Mouse (Mus musculus) cortical plate, adult 2 months (tissue): ENCODE results near the gene Zc3h12d. TPM values are rescaled to one million over a fixed set of nuclear protein-coding genes. Genes with fewer than 3 reads are reported as not detected.

Experiments
- H3K27ac ChIP-seq: fragments of 200-500 bp; 2 replicates; pipeline ENCODE4 v1.5.1; 2012; ENCODE audit warnings: low read length, control low read depth, inconsistent platforms; ENCODE audit not compliant: insufficient read depth
- H3K4me1 ChIP-seq: fragments of 200-500 bp; 2 replicates; pipeline ENCODE4 v1.6.1; 2011; ENCODE audit warnings: low read length; ENCODE audit not compliant: control insufficient read depth, insufficient read depth
- H3K4me3 ChIP-seq: fragments of 200-500 bp; 2 replicates; pipeline ENCODE4 v1.5.1; 2011; ENCODE audit warnings: mild to moderate bottlenecking, low read length, control low read depth; ENCODE audit not compliant: insufficient read depth
- CTCF ChIP-seq: fragments of 200-500 bp; IDR thresholded peaks from 2 replicates; pipeline ENCODE4 v1.5.1; 2011; ENCODE audit warnings: mild to moderate bottlenecking, control low read depth, low read length; ENCODE audit not compliant: insufficient read depth; ENCODE audit errors: extremely low read depth
- POLR2A ChIP-seq: fragments of 200-500 bp; IDR thresholded peaks from 2 replicates; pipeline ENCODE4 v1.6.1; 2011; ENCODE audit warnings: mild to moderate bottlenecking, low read length, control low read depth; ENCODE audit not compliant: insufficient read depth; ENCODE audit errors: extremely low read depth
- polyA plus RNA-seq: library from polyadenylated mRNA; depleted of rRNA; stranded (reverse); fragments of >200 nt; gene quantifications from 2 replicates; pipeline ENCODE4 v1.2.3, GENCODE M21; 2012; rRNA removed

Gene Zc3h12d
- polyA plus RNA-seq, 1 experiment, result 0.02 TPM

DNA sequence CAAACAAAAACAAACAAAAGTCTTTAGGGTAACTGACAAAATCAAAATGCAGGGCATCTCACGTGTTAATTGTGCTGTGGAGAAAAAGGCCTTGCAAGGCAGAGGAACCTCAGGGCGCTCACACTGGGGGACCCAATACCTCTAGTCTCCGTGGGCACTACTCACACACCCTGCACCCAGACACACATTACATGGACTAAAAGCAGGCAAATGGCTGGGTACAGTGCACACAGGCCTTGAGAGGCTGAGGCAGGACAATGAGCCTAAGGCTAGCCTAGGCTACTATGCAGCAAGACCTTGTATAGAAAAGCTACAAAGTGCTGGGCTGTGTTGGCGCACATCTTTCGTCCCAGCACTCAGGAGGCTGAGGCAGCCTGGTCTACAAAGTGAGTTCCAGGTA is 71.9 kb downstream of the Zc3h12d start:
- Histone ChIP-seq H3K4me1 (peaks cover 8% of the 10 kb centered on the region), H3K4me3 (no peak overlapping the region), H3K27ac (no peak overlapping the region)
- TF ChIP-seq CTCF (no peak), POLR2A (no peak)

DNA sequence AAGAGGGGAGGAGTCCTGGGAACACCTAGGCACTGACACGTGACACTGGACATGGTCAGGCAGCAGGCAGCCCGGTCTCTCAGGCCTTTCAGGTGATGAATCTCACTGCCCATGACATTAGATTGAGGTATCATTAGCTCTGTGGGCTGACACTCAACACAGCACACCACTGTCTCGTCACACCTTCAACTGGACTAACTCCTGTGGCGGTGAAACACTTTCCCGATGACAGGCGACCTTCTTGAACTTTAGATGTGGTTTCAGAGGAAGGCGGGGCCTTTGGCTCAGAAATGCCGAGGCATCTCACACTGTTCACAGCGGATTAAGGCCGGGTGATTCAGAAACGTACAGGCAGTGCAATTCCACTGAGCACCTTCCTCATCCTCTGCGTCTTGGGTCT is 74.9 kb downstream of the Zc3h12d start:
- H3K27ac ChIP-seq, result no peak overlapping the region
- H3K4me1 ChIP-seq, result peaks cover 2% of the 10 kb centered on the region; the same call in 1 of the 2 replicates
- TF ChIP-seq CTCF (no peak), POLR2A (no peak)
- H3K4me3 ChIP-seq, result no peak overlapping the region

DNA sequence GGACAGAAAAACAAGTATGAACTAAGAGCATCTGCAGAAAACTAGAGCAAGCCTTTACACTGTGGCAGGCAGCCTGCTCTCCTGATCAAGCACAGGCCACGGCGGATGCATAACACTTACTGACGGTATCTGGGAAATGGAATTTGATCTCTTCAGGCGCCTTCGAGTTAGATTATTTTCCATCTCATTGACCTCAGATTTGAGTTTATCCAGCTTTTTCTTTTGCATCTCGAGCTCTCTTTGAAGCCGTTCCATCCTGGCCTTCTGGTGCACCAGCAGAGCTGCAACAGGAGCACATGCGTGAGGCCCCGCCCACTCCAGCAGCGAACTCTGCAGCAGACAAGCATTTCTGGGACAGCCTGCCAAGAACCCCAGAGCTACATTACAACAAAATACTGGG is 79.0 kb downstream of the Zc3h12d start:
- peaks cover 4% of the 10 kb centered on the region; the same call in 1 of the 2 replicates for H3K4me1 ChIP-seq
- H3K4me3 ChIP-seq, result no peak overlapping the region
- no peak overlapping the region for H3K27ac ChIP-seq
- no peak for TF ChIP-seq CTCF
- TF ChIP-seq POLR2A, result no peak

Other genes starting within 250 kb of the Zc3h12d start
- gene Lrp11, start 242.7 kb upstream of the Zc3h12d start, polyA plus RNA-seq, result 132 and 134 TPM in 2 replicates
- 4.9 and 7.6 TPM in 2 replicates for gene Nup43, start 165.0 kb upstream of the Zc3h12d start, polyA plus RNA-seq
- gene Pcmt1, start 151.3 kb upstream of the Zc3h12d start, polyA plus RNA-seq, result 148 and 158 TPM in 2 replicates
- 16.1 and 17.1 TPM in 2 replicates for gene Lats1, start 151.3 kb upstream of the Zc3h12d start, polyA plus RNA-seq
- gene Katna1, start 106.5 kb upstream of the Zc3h12d start, polyA plus RNA-seq, result 10.4 and 12.1 TPM in 2 replicates
- 29.3 and 32.4 TPM in 2 replicates for gene Ginm1, start 39.6 kb upstream of the Zc3h12d start, polyA plus RNA-seq
- gene Ppil4, start 39.6 kb upstream of the Zc3h12d start, polyA plus RNA-seq, result 20.0 and 21.8 TPM in 2 replicates
- 36.1 and 36.8 TPM in 2 replicates for gene Tab2, start 123.8 kb downstream of the Zc3h12d start, polyA plus RNA-seq